Mouse (Mus musculus): Measurements from ENCODE around the gene Ppa2.

GRCm38 (mm10) chr3:133329406-133329805 is 19.5 kb downstream of the Ppa2 start:
- TF ChIP-seq EP300 (IDR thresholded peaks at IDR 0.05; ENCODE audit: low read depth) (no peak), CTCF (IDR thresholded peaks at IDR 0.05; ENCODE audit: low read depth) (no peak)

All from heart, postnatal 0 days (tissue).